Mouse (Mus musculus) testis, adult 2 months (tissue): ENCODE data around the gene Olfr1326-ps1. TPM values are rescaled to one million over a fixed set of nuclear protein-coding genes. Genes with fewer than 3 reads are reported as not detected.

ENCODE experiments used
- H3K27ac ChIP-seq: fragments of 200-500 bp; 2 replicates; pipeline ENCODE4 v1.5.1; 2012; ENCODE audit warnings: low read depth, low read length; ENCODE audit not compliant: control insufficient read depth, insufficient read depth
- H3K27me3 ChIP-seq: fragments of 200-500 bp; 2 replicates; pipeline ENCODE4 v1.6.1; 2012; ENCODE audit warnings: mild to moderate bottlenecking, low read length, moderate library complexity; ENCODE audit not compliant: control insufficient read depth, insufficient read depth
- H3K36me3 ChIP-seq: fragments of 200-500 bp; 2 replicates; pipeline ENCODE4 v1.6.1; 2012; ENCODE audit warnings: mild to moderate bottlenecking, low read length; ENCODE audit not compliant: control insufficient read depth, insufficient read depth
- H3K4me1 ChIP-seq: fragments of 200-500 bp; 2 replicates; pipeline ENCODE4 v1.6.1; 2012; ENCODE audit warnings: low read length; ENCODE audit not compliant: control insufficient read depth, insufficient read depth
- H3K4me3 ChIP-seq: fragments of 200-500 bp; 2 replicates; pipeline ENCODE4 v1.5.1; 2012; ENCODE audit warnings: low read depth, mild to moderate bottlenecking, low read length, moderate library complexity, mixed read lengths; ENCODE audit not compliant: control insufficient read depth
- CTCF ChIP-seq: fragments of 200-500 bp; IDR thresholded peaks from 2 replicates; pipeline ENCODE4 v1.5.1; 2012; ENCODE audit warnings: low read depth, mild to moderate bottlenecking, inconsistent platforms, low read length, moderate library complexity; ENCODE audit not compliant: control insufficient read depth, insufficient read depth, insufficient replicate concordance
- POLR2A ChIP-seq: fragments of 200-500 bp; IDR thresholded peaks from 2 replicates; pipeline ENCODE4 v1.6.1; 2012; ENCODE audit warnings: low read depth, mild to moderate bottlenecking, inconsistent platforms, low read length, moderate library complexity; ENCODE audit not compliant: control insufficient read depth
- polyA plus RNA-seq: library from polyadenylated mRNA; depleted of rRNA; stranded (reverse); fragments of >200 nt; gene quantifications from 2 replicates; pipeline ENCODE4 v1.2.3, GENCODE M21; 2012; rRNA removed

Olfr1326-ps1 gene
- not detected in 2 replicates for polyA plus RNA-seq

GRCm38 (mm10) chrX:74574788-74575187 lies at the start of gene Olfr1326-ps1:
Gene Olfr1326-ps1 (minus strand): TSS chrX:74574888.
- no peak for TF ChIP-seq POLR2A
- no peak for TF ChIP-seq CTCF
- no peak within 1 kb of the TSS for H3K4me3 ChIP-seq
- H3K27me3 ChIP-seq: no peaks in the 10 kb centered on the region
- H3K4me1 ChIP-seq: no peaks in the 10 kb centered on the region
- H3K27ac ChIP-seq: no peak within 1 kb of the TSS
- H3K36me3 ChIP-seq: no peaks in the 10 kb centered on the region

- H3K27ac ChIP-seq: no peak within 1 kb of the TSS
- no peak within 1 kb of the TSS for H3K4me3 ChIP-seq
- H3K27me3 ChIP-seq: no peaks in the 10 kb centered on the region
- no peaks in the 10 kb centered on the region for H3K4me1 ChIP-seq
- H3K36me3 ChIP-seq: no peaks in the 10 kb centered on the region
- TF ChIP-seq CTCF (no peak), POLR2A (no peak)
Measured at GRCm38 (mm10) chrX:74592379-74592778, 17.7 kb upstream of the Olfr1326-ps1 start, which contains the start of gene Olfr1325. Gene Olfr1325 (plus strand): TSS chrX:74592679.

Other genes starting within 250 kb of the Olfr1326-ps1 start
- gene Plxna3, start 245.8 kb downstream of the Olfr1326-ps1 start, polyA plus RNA-seq: 1.9 and 2.1 TPM in 2 replicates
- gene Lage3, start 221.3 kb downstream of the Olfr1326-ps1 start, polyA plus RNA-seq: 7.0 and 7.3 TPM in 2 replicates
- 11.5 and 13.2 TPM in 2 replicates for gene Ubl4a, start 201.7 kb downstream of the Olfr1326-ps1 start, polyA plus RNA-seq
- 6.2 and 9.0 TPM in 2 replicates for gene Slc10a3, start 201.5 kb downstream of the Olfr1326-ps1 start, polyA plus RNA-seq
- 5.6 and 6.5 TPM in 2 replicates for gene Fam3a, start 181.6 kb downstream of the Olfr1326-ps1 start, polyA plus RNA-seq
- 2.1 and 2.9 TPM in 2 replicates for gene Ikbkg, start 181.6 kb downstream of the Olfr1326-ps1 start, polyA plus RNA-seq
- 6.9 and 7.7 TPM in 2 replicates for gene G6pdx, start 145.7 kb downstream of the Olfr1326-ps1 start, polyA plus RNA-seq
- gene Gm6880, start 93.5 kb downstream of the Olfr1326-ps1 start, polyA plus RNA-seq: 26.3 and 26.6 TPM in 2 replicates
- gene Olfr1325, start 17.8 kb upstream of the Olfr1326-ps1 start, polyA plus RNA-seq: not detected in 2 replicates
- gene Gm5640, start 70.7 kb upstream of the Olfr1326-ps1 start, polyA plus RNA-seq: 1.3 and 2.0 TPM in 2 replicates
- 8.8 and 10.8 TPM in 2 replicates for gene Gm6890, start 166.0 kb upstream of the Olfr1326-ps1 start, polyA plus RNA-seq